Mouse (Mus musculus): Measurements from ENCODE around the gene Slc6a14. TPM values are rescaled to one million over a fixed set of nuclear protein-coding genes. Genes with fewer than 3 reads are reported as not detected.

Slc6a14 gene
- not detected in 2 replicates for polyA plus RNA-seq (2012; ENCODE audit: low replicate concordance)

DNA sequence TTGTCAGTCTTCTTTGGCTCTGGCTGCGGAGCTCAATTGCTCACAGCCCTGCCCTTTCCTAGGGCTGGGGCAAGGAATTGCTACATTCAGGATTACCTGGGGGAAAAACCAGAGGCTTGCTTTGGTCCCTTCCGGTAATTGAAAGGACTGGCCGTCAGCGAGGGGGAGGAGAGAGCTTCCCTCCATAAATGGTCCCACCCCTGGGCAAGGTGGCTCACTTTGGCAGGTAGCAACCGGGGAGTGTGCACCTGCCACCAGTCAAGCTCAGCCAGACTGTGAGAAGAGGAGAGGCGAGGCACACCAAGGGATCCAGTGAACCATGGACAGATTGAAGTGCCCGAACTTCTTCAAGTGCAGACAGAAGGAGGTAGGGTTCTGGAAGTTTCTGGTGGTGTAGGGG lies at the start of gene Slc6a14:
Slc6a14 (plus strand) TSS at position 68 of the 400 bp plus-strand sequence.

DNA sequence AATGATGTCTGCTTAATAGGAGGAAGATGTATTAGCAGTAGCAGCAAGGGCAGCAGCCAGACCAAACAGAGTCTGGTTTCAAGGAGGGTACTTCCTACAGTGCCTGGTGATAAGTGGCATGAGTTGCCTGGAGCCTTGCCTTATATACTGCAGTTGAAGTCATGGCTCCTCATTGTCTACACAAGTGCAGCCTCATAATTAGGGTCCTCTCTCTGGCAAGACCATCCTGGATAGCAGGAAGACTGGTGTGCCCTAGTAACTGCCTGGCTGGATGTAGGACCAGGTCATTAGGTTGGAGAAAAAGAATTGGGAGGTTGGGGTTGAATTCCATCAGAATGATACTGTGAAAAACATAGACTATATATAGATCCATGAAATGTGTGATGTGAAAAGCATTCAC lies 30.3 kb downstream of the Slc6a14 start, which contains the start of gene Gm28269:
Gm28269 (minus strand) TSS at position 101 of the 400 bp plus-strand sequence.

Other genes starting within 250 kb of the Slc6a14 start
- gene Agtr2, start 230.4 kb upstream of the Slc6a14 start, polyA plus RNA-seq (2012; ENCODE audit: low replicate concordance) = 0.05 TPM in 1 of 2 replicates, not detected in the other
- gene Gm28269, start 30.2 kb downstream of the Slc6a14 start, polyA plus RNA-seq (2012; ENCODE audit: low replicate concordance) = not detected in 2 replicates

Data from leukemia stem cell, adult 10-12 weeks (primary cell).